Mouse (Mus musculus): Measurements from ENCODE around the gene Pacsin2.

DNA sequence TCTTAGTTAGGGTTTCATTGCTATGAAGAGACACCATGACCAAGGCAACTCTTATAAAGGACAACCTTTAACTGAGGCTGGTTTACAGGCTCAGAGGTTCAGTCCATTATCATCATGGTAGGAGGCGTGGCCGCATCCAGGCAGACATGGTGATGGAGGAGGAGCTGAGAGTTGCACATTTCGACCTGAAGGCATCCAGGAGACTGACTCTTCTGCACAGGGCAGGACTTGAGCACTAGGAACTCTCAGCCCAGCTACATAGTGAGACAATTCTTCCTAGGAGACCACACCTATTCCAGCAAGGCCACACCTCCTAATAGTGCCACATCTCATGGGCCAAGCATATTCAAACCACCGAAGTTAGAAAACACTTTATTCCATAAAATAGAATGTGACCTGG is 15.4 kb upstream of the Pacsin2 start:
- no peak for TF ChIP-seq CTCF (IDR thresholded peaks at IDR 0.05; ENCODE audit: low read depth, low read length)
- TF ChIP-seq GATA1 (IDR thresholded peaks at IDR 0.05; ENCODE audit: borderline replicate concordance, low read length), result no peak
- no peak for TF ChIP-seq TAL1 (conservative IDR thresholded peaks at IDR 0.05; ENCODE audit: low read depth, low read length)

All from G1E (cell line).